13 mouse cellular contexts compared by ENCODE assay signal in genomic region chr5:139043546-139043945, GRCm38 (mm10).
"Had no signal": no experiment of that assay in that cellular context is flagged by ENCODE, and none has a peak within 500 bp of the region (broad histone marks: within the 10 kb centered on the region; RNA-seq: fewer than 3 reads in every experiment).

No protein-coding gene starts in this region.

- H3K9ac ChIP-seq: kidney, embryonic 15.5 days; limb, embryonic 12.5 days; liver, embryonic 13.5 days; liver, postnatal 0 days; lung, embryonic 15.5 days; midbrain, embryonic 13.5 days; neural tube, embryonic 15.5 days had no signal

- H3K36me3 ChIP-seq: limb, embryonic 12.5 days; liver, embryonic 13.5 days; lung, embryonic 15.5 days had no signal

- DNase-seq: kidney, postnatal 36 days; liver; liver, embryonic 13.5 days; liver, postnatal 0 days; lung, postnatal 36 days; right cerebral cortex, adult 18-20 months; right cerebral cortex, postnatal 25 days had no signal

- H3K27ac ChIP-seq: kidney, embryonic 15.5 days; layer of hippocampus, adult 2 months; limb, embryonic 12.5 days; liver, embryonic 13.5 days; lung, embryonic 15.5 days; midbrain, embryonic 13.5 days; neural tube, embryonic 15.5 days had no signal

- H3K27me3 ChIP-seq: kidney, embryonic 15.5 days; limb, embryonic 12.5 days; liver, embryonic 13.5 days; lung, embryonic 15.5 days; midbrain, embryonic 13.5 days; neural tube, embryonic 15.5 days had no signal

- H3K4me1 ChIP-seq: liver, embryonic 13.5 days; lung, embryonic 15.5 days had no signal

- H3K4me3 ChIP-seq: kidney, embryonic 15.5 days; layer of hippocampus, adult 2 months; limb, embryonic 12.5 days; liver, embryonic 13.5 days; lung, embryonic 15.5 days; midbrain, embryonic 13.5 days; neural tube, embryonic 15.5 days had no signal

- ATAC-seq: liver, postnatal 0 days; midbrain, embryonic 13.5 days had no signal

- H3K4me2 ChIP-seq: kidney, embryonic 15.5 days; limb, embryonic 12.5 days; liver, embryonic 13.5 days; lung, embryonic 15.5 days; midbrain, embryonic 13.5 days; neural tube, embryonic 15.5 days had no signal

- H3K9me3 ChIP-seq: kidney, embryonic 15.5 days; limb, embryonic 12.5 days; liver, embryonic 13.5 days; lung, embryonic 15.5 days; midbrain, embryonic 13.5 days; neural tube, embryonic 15.5 days had no signal
